Mouse (Mus musculus): Measurements from ENCODE around the gene Spx. TPM values are rescaled to one million over a fixed set of nuclear protein-coding genes. Genes with fewer than 3 reads are reported as not detected.

Gene Spx
- polyA plus RNA-seq, 1 experiment from 2014 or later = 0.49 TPM

- Histone ChIP-seq H3K4me2 (replicated peaks; ENCODE audit: low read depth) (no peak overlapping the region), H3K27me3 (ENCODE audit: control insufficient read depth, insufficient read depth, low read length) (no peaks in the 10 kb centered on the region), H3K36me3 (ENCODE audit: control insufficient read depth, insufficient read depth, low read length) (no peaks in the 10 kb centered on the region), H3K9ac (ENCODE audit: low read length) (no peak overlapping the region), H3K9me3 (ENCODE audit: control insufficient read depth, low read length) (no peaks in the 10 kb centered on the region), H3K4me1 (replicated peaks; ENCODE audit: control insufficient read depth, insufficient read depth) (no peaks in the 10 kb centered on the region), H3K4me3 (ENCODE audit: low read depth, low read length) (no peak overlapping the region), H3K27ac (replicated peaks) (no peak overlapping the region)
- 29% methylated on average over 1 of the region's 1 CpGs for WGBS
- DNase-seq (ENCODE audit: low spot score) (no peak), ATAC-seq (ENCODE audit: low FRiP score, low TSS enrichment) (no peak)
- TF ChIP-seq CTCF (IDR thresholded peaks at IDR 0.05; ENCODE audit: low read depth) = no peak
- TF ChIP-seq EP300 (optimal IDR thresholded peaks at IDR 0.05) = no peak
Measured at GRCm38 (mm10) chr6:142411140-142411539, 2.1 kb upstream of the Spx start.

- TF ChIP-seq CTCF (IDR thresholded peaks at IDR 0.05; ENCODE audit: low read depth) (no peak), EP300 (optimal IDR thresholded peaks at IDR 0.05) (no peak)
Measured at GRCm38 (mm10) chr6:142413845-142414244, 604 bp downstream of the Spx start.

GRCm38 (mm10) chr6:142414597-142414996, 1.4 kb downstream of the Spx start:
- Histone ChIP-seq H3K4me1 (replicated peaks; ENCODE audit: control insufficient read depth, insufficient read depth) (no peaks in the 10 kb centered on the region), H3K27ac (replicated peaks) (no peak overlapping the region), H3K4me3 (ENCODE audit: low read depth, low read length) (peak overlapping the region; percentile 12; the same call in 1 of the 2 replicates), H3K27me3 (ENCODE audit: control insufficient read depth, insufficient read depth, low read length) (no peaks in the 10 kb centered on the region), H3K9me3 (ENCODE audit: control insufficient read depth, low read length) (no peaks in the 10 kb centered on the region), H3K4me2 (replicated peaks; ENCODE audit: low read depth) (peak overlapping the region; percentile 23; the same call in 1 of the 2 replicates), H3K9ac (ENCODE audit: low read length) (peak overlapping the region; percentile 23; the same call in 1 of the 2 replicates), H3K36me3 (ENCODE audit: control insufficient read depth, insufficient read depth, low read length) (no peaks in the 10 kb centered on the region)
- TF ChIP-seq CTCF (IDR thresholded peaks at IDR 0.05; ENCODE audit: low read depth) (no peak), EP300 (optimal IDR thresholded peaks at IDR 0.05) (no peak)
- no peak for ATAC-seq (ENCODE audit: low FRiP score, low TSS enrichment)
- peak; percentile 17 for DNase-seq (ENCODE audit: low spot score)
- 3% methylated on average over 19 of the region's 24 CpGs for WGBS

More at GRCm38 (mm10) chr6:142413845-142414244, 604 bp downstream of the Spx start:
- ATAC-seq (ENCODE audit: low FRiP score, low TSS enrichment) (no peak), DNase-seq (ENCODE audit: low spot score) (no peak)
- Histone ChIP-seq H3K4me3 (ENCODE audit: low read depth, low read length) (no peak overlapping the region), H3K27me3 (ENCODE audit: control insufficient read depth, insufficient read depth, low read length) (no peaks in the 10 kb centered on the region), H3K4me2 (replicated peaks; ENCODE audit: low read depth) (no peak overlapping the region), H3K27ac (replicated peaks) (no peak overlapping the region), H3K9ac (ENCODE audit: low read length) (no peak overlapping the region), H3K9me3 (ENCODE audit: control insufficient read depth, low read length) (no peaks in the 10 kb centered on the region), H3K4me1 (replicated peaks; ENCODE audit: control insufficient read depth, insufficient read depth) (no peaks in the 10 kb centered on the region), H3K36me3 (ENCODE audit: control insufficient read depth, insufficient read depth, low read length) (no peaks in the 10 kb centered on the region)
- 21% methylated on average over 12 of the region's 12 CpGs for WGBS

GRCm38 (mm10) chr6:142424976-142425375, 11.7 kb downstream of the Spx start:
- 70% methylated on average over 7 of the region's 7 CpGs for WGBS
- H3K36me3 ChIP-seq (ENCODE audit: control insufficient read depth, insufficient read depth, low read length) = no peaks in the 10 kb centered on the region
- no peaks in the 10 kb centered on the region for H3K9me3 ChIP-seq (ENCODE audit: control insufficient read depth, low read length)
- no peak for ATAC-seq (ENCODE audit: low FRiP score, low TSS enrichment)
- DNase-seq (ENCODE audit: low spot score) = no peak
- H3K4me2 ChIP-seq (replicated peaks; ENCODE audit: low read depth) = no peak overlapping the region
- no peaks in the 10 kb centered on the region for H3K4me1 ChIP-seq (replicated peaks; ENCODE audit: control insufficient read depth, insufficient read depth)
- H3K27ac ChIP-seq (replicated peaks) = no peak overlapping the region
- H3K9ac ChIP-seq (ENCODE audit: low read length) = no peak overlapping the region
- TF ChIP-seq CTCF (IDR thresholded peaks at IDR 0.05; ENCODE audit: low read depth) (no peak), EP300 (optimal IDR thresholded peaks at IDR 0.05) (no peak)
- H3K27me3 ChIP-seq (ENCODE audit: control insufficient read depth, insufficient read depth, low read length) = no peaks in the 10 kb centered on the region
- no peak overlapping the region for H3K4me3 ChIP-seq (ENCODE audit: low read depth, low read length)

- Histone ChIP-seq H3K4me1 (replicated peaks; ENCODE audit: control insufficient read depth, insufficient read depth) (no peaks in the 10 kb centered on the region), H3K9me3 (ENCODE audit: control insufficient read depth, low read length) (no peaks in the 10 kb centered on the region)
Measured at GRCm38 (mm10) chr6:142429072-142429471, 15.8 kb downstream of the Spx start.

GRCm38 (mm10) chr6:142451381-142451780, 38.1 kb downstream of the Spx start:
- H3K27ac ChIP-seq (replicated peaks) = no peak overlapping the region
- no peaks in the 10 kb centered on the region for H3K4me1 ChIP-seq (replicated peaks; ENCODE audit: control insufficient read depth, insufficient read depth)
- H3K9ac ChIP-seq (ENCODE audit: low read length) = no peak overlapping the region
- ATAC-seq (ENCODE audit: low FRiP score, low TSS enrichment) (no peak), DNase-seq (ENCODE audit: low spot score) (no peak)
- no peaks in the 10 kb centered on the region for H3K36me3 ChIP-seq (ENCODE audit: control insufficient read depth, insufficient read depth, low read length)
- H3K4me2 ChIP-seq (replicated peaks; ENCODE audit: low read depth) = no peak overlapping the region
- 65% methylated on average over 12 of the region's 12 CpGs for WGBS
- no peaks in the 10 kb centered on the region for H3K27me3 ChIP-seq (ENCODE audit: control insufficient read depth, insufficient read depth, low read length)
- no peak overlapping the region for H3K4me3 ChIP-seq (ENCODE audit: low read depth, low read length)
- H3K9me3 ChIP-seq (ENCODE audit: control insufficient read depth, low read length) = no peaks in the 10 kb centered on the region
- TF ChIP-seq CTCF (IDR thresholded peaks at IDR 0.05; ENCODE audit: low read depth) = no peak
- TF ChIP-seq EP300 (optimal IDR thresholded peaks at IDR 0.05) = no peak

More at GRCm38 (mm10) chr6:142429072-142429471, 15.8 kb downstream of the Spx start:
- Histone ChIP-seq H3K4me2 (replicated peaks; ENCODE audit: low read depth) (no peak overlapping the region), H3K36me3 (ENCODE audit: control insufficient read depth, insufficient read depth, low read length) (no peaks in the 10 kb centered on the region), H3K9ac (ENCODE audit: low read length) (no peak overlapping the region), H3K4me3 (ENCODE audit: low read depth, low read length) (no peak overlapping the region), H3K27ac (replicated peaks) (no peak overlapping the region), H3K27me3 (ENCODE audit: control insufficient read depth, insufficient read depth, low read length) (no peaks in the 10 kb centered on the region)
- ATAC-seq (ENCODE audit: low FRiP score, low TSS enrichment) (no peak), DNase-seq (ENCODE audit: low spot score) (no peak)
- no peak for TF ChIP-seq CTCF (IDR thresholded peaks at IDR 0.05; ENCODE audit: low read depth)
- no peak for TF ChIP-seq EP300 (optimal IDR thresholded peaks at IDR 0.05)

Data from stomach, postnatal 0 days (tissue).